Mouse (Mus musculus): ENCODE data around the gene Cyp4f17. TPM values are rescaled to one million over a fixed set of nuclear protein-coding genes. Genes with fewer than 3 reads are reported as not detected.
"Not testable (repeated sequence)": the region's sequence is repeated elsewhere in the genome, so short reads cannot be mapped to it uniquely, and the experiment has no call there.

Cyp4f17 gene
- polyA plus RNA-seq, 1 experiment from 2014 or later = 11.7 TPM

DNA sequence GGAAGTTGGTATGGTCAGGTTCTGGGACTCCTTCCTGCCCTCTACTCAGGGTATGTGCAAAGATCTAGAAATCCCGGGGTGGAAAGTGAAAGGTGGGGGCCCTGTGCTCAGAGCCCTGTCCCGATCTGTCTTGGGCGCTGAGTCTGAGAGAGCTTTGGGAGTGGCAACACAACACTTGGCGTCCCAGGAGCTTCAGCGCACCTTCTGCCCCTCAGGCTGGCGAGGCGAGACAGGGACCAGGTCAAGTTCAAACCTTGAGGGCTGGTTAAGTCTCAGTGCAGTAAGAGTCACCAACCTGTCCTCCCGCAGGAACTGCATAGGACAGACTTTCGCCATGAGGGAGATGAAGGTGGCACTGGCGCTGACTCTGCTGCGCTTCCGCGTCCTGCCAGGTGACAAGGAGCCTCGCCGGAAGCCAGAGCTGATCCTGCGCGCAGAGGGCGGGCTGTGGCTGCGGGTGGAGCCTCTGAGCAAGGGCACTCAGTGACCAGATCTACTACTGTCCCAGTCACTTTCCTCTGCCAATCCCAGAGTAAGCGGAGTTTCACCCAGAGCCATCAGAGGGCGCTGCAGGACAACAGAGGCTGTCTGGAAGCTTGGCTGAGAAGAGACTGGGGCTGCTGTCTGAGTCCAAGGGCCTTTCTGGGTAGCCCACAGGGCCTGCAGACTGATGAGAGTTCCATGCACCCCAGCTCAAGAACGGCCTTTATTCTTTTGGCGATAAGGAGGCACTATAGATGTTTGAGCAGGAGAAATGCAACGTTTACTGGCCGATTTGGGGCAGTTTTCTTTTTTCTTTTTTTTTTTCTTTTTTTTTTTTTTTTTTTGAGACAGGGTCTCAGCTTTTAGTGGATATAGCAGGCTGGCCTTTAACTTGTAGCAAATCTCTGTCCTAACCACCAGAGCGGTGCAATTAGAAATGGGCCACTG, 22.8 kb downstream of the Cyp4f17 start:
- Histone ChIP-seq H3K9me3 (no peaks in the 10 kb centered on the region), H3K4me2 (replicated peaks) (peak overlapping the region; percentile 44), H3K27ac (replicated peaks) (no peak overlapping the region), H3K9ac (replicated peaks) (0 out of 2 replicates have a peak overlapping the region, but pooled peaks have one; percentile 11), H3K4me3 (peak overlapping the region; percentile 12; the same call in 1 of the 2 replicates), H3K27me3 (no peaks in the 10 kb centered on the region), H3K4me1 (peaks cover 6% of the 10 kb centered on the region), H3K36me3 (peaks cover 11% of the 10 kb centered on the region)
- 16% methylated on average over 26 of the region's 26 CpGs for WGBS
- peak; percentile 62 for ATAC-seq (ENCODE audit: low FRiP score, low read depth)

DNA sequence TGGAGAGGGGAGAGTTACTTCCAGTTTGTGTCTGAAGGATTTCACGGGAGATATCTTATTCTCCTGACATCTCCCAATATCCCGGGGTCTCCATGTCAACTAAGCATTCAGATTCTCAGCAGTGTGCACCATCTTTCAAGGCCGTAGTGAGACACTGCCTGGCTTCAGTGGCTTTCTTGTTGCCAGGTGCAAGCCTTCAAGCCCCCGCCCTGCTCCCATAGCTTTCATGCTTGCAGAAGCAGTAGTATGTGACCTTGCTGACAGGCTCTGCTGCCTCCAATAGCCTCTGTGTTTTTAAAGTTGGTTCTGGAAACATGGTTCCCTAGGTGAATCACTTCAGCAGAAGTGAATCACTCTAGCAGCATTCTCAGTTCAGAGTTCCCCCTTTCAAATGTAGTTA, 26.5 kb downstream of the Cyp4f17 start:
- WGBS = 55% methylated on average over 4 of the region's 4 CpGs
- H3K27me3 ChIP-seq; ATAC-seq (ENCODE audit: low FRiP score, low read depth); H3K27ac ChIP-seq (replicated peaks); H3K9me3 ChIP-seq; H3K9ac ChIP-seq (replicated peaks); H3K36me3 ChIP-seq; H3K4me3 ChIP-seq; H3K4me2 ChIP-seq (replicated peaks): not testable (repeated sequence)
- peaks cover 13% of the 10 kb centered on the region for H3K4me1 ChIP-seq

DNA sequence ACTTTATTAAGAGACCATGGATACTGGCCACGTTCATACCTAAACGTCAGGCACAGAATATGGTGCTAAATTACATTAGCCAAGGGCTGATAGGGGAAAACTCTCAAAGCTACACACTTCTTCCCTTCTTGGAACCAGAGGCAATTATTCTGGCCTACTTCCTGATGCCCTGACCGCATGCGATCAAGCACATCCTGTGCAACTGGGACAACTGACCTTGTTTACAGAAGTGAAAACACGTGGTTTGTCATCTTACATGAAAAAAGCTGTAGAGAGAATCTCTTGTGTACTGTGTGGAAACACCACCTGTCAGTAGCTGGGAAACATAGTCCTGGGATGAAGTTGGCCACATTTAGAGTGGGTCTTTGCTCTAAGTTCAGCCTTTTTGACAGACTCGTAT, 28.2 kb downstream of the Cyp4f17 start:
- Histone ChIP-seq H3K36me3 (no peaks in the 10 kb centered on the region), H3K9ac (replicated peaks) (no peak overlapping the region), H3K27me3 (no peaks in the 10 kb centered on the region), H3K4me3 (no peak overlapping the region), H3K4me2 (replicated peaks) (no peak overlapping the region), H3K27ac (replicated peaks) (no peak overlapping the region), H3K4me1 (0 out of 2 replicates have a peak, but pooled peaks cover 7% of the 10 kb centered on the region), H3K9me3 (no peaks in the 10 kb centered on the region)
- 86% methylated on average over 6 of the region's 6 CpGs for WGBS
- no peak for ATAC-seq (ENCODE audit: low FRiP score, low read depth)

DNA sequence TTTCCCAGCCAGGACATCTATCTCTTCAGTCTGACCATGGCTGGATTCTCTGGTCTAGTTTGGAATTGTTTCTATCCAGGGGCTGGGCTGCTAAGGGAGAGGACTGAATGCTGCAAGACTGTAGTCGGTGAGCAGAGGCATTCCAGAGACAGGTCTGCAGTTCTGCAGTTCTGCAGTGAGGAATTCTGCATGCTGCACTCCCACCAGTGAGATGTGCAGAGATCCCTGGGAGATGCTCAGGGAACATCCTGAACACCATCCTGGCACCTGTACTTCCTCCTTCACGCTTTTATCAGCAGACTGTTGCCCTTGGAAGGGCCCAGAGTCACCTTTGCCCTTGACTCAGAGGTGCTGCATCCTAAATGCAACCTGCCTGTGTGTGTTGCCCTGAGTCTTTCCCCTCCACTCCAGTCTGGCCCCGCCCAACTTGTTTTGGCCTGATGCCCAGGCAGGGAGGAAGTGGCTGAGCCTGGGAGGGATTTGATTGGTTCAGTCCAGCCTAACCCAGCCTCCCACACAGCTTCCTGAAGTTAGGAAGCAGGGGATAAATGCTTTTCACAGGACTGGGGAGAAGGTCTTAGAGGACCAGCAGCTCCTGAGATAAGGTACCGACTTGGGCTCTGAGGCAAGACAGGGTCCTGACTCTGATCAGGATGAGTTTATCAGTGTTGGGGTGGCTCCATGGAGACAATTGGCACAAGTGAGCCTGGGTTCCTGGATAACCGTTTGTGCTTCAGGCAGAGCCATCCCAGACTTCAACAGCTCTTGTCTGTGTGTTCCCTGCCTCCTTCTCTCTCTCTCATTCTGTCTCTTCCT, 30.4 kb downstream of the Cyp4f17 start, which contains the start of gene Cyp4f16:
Gene Cyp4f16 (plus strand): TSS at position 508 of the 816 bp plus-strand sequence.
- H3K4me1 ChIP-seq; H3K36me3 ChIP-seq; H3K9me3 ChIP-seq; H3K27me3 ChIP-seq; H3K27ac ChIP-seq (replicated peaks): not testable (repeated sequence)
- Histone ChIP-seq H3K4me3 (peak within 1 kb of the TSS; percentile 41), H3K9ac (replicated peaks) (peak within 1 kb of the TSS; percentile 43), H3K4me2 (replicated peaks) (peak within 1 kb of the TSS; percentile 50)
- peak; percentile 91 for ATAC-seq (ENCODE audit: low FRiP score, low read depth)
- 12% methylated on average over 5 of the region's 5 CpGs for WGBS

DNA sequence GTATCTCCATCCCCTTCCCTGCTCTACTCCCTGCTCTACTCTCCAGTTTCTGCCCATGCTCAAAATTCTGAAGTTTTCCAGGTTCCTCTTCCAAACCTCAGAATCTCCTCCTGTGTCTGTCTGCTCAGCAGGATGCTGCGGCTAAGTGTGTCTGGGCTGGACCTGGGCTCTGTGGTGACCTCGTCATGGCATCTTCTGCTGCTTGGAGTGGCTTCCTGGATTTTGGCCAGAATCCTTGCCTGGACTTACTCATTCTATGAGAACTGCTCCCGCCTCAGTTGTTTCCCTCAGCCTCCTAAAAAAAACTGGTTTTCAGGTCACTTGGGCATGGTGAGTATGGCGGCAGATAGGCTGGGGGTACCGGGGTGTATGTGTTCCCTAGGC, 31.0 kb downstream of the Cyp4f17 start:
- H3K4me1 ChIP-seq = 0 out of 2 replicates have a peak, but pooled peaks cover 7% of the 10 kb centered on the region
- H3K36me3 ChIP-seq = no peaks in the 10 kb centered on the region
- no peak overlapping the region for H3K27ac ChIP-seq (replicated peaks)
- ATAC-seq (ENCODE audit: low FRiP score, low read depth) = no peak
- H3K4me3 ChIP-seq = peak overlapping the region; percentile 41
- no peaks in the 10 kb centered on the region for H3K9me3 ChIP-seq
- H3K9ac ChIP-seq (replicated peaks) = peak overlapping the region; percentile 43
- H3K4me2 ChIP-seq (replicated peaks) = peak overlapping the region; percentile 50
- WGBS = 66% methylated on average over 5 of the region's 5 CpGs
- H3K27me3 ChIP-seq = no peaks in the 10 kb centered on the region

DNA sequence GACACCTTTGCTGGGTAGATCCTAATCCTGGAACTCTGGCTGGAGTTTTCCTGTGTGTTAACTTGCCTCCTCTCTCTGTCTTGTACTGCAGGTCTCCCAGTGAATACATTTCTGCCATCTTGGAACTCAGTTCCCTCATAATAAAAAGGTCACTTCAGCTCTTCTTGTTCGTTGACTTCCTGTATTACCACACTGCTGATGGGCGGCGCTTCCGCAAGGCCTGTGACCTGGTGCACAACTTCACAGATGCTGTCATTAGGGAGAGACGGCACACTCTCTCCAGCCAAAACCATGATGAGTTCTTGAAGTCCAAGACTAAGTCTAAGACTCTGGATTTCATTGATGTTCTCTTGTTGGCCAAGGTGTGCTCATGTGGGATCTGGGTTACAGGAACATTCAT, 38.9 kb downstream of the Cyp4f17 start:
- WGBS = 93% methylated on average over 5 of the region's 5 CpGs
- H3K4me2 ChIP-seq (replicated peaks) = not testable (repeated sequence)

DNA sequence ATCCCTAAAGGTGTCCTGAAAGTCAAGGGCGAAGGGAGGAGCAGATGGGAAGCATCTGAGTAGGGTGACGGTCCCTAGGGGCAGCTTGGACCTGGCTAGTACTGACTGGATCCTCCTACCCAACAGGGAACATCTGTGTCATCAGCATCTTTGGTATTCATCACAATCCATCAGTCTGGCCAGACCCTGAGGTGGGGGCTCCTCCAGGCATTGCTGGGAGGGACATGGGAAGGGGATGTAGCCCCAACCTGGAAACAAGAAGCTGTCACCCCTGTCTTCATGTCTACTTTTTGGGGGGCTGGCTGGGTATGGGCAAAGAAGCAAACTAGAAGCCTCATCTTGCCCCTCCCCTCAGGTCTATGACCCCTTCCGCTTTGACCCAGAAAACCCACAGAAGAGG, 44.5 kb downstream of the Cyp4f17 start:
- 83% methylated on average over 3 of the region's 3 CpGs for WGBS
- not testable (repeated sequence) for H3K36me3 ChIP-seq; H3K27ac ChIP-seq (replicated peaks); H3K4me1 ChIP-seq; H3K27me3 ChIP-seq; H3K9me3 ChIP-seq
- Histone ChIP-seq H3K4me2 (replicated peaks) (peak overlapping the region; percentile 62), H3K9ac (replicated peaks) (peak overlapping the region; percentile 56; the same call in 1 of the 2 replicates), H3K4me3 (peak overlapping the region; percentile 44)
- peak; percentile 42 for ATAC-seq (ENCODE audit: low FRiP score, low read depth)

More for the DNA sequence above, 38.9 kb downstream of the Cyp4f17 start:
- H3K4me1 ChIP-seq; H3K27me3 ChIP-seq; H3K27ac ChIP-seq (replicated peaks); ATAC-seq (ENCODE audit: low FRiP score, low read depth); H3K4me3 ChIP-seq; H3K36me3 ChIP-seq; H3K9me3 ChIP-seq; H3K9ac ChIP-seq (replicated peaks): not testable (repeated sequence)

DNA sequence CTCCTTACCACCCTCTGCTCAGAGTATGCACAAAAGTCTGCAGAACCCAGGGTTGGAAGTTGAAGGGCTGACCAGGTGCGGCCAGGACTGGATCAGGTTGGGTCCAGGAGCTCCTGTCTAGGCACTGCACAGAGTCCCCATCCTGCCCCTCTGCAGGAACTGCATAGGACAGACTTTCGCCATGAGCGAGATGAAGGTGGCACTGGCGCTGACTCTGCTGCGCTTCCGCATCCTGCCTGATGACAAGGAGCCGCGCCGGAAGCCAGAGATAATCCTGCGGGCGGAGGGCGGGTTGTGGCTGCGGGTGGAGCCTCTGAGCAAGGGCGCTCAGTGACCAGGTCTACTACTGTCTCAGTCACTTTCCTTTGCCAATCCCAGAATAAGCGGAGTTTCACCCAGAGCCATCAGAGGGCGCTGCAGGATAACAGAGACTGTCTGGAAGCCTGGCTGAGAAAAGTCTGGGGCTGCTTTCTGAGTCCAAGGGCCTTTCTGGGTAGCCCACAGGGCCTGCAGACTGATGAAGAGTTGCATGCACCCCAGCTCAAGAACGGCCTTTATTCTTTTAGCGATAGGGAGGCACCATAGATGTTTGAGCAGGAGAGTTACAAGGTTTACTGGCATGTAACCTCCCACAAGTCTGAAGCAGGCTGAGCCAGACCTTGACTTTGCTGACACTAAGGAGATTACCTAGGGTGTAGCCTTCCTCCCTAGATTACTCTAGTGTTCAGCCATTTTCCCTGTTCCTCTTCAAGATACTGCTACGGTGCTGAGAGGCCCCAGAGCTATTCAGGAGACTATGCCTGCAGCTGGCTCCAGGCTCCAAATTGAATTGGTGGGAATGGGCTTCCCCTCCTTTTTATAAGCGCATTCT, 45.3 kb downstream of the Cyp4f17 start:
- H3K27me3 ChIP-seq = no peaks in the 10 kb centered on the region
- peak; percentile 93 for ATAC-seq (ENCODE audit: low FRiP score, low read depth)
- peak overlapping the region; percentile 44 for H3K4me3 ChIP-seq
- H3K9me3 ChIP-seq = no peaks in the 10 kb centered on the region
- peak overlapping the region; percentile 62 for H3K4me2 ChIP-seq (replicated peaks)
- 0 out of 2 replicates have a peak, but pooled peaks cover 10% of the 10 kb centered on the region for H3K4me1 ChIP-seq
- no peaks in the 10 kb centered on the region for H3K36me3 ChIP-seq
- H3K27ac ChIP-seq (replicated peaks) = no peak overlapping the region
- H3K9ac ChIP-seq (replicated peaks) = peak overlapping the region; percentile 56
- 11% methylated on average over 20 of the region's 20 CpGs for WGBS

DNA sequence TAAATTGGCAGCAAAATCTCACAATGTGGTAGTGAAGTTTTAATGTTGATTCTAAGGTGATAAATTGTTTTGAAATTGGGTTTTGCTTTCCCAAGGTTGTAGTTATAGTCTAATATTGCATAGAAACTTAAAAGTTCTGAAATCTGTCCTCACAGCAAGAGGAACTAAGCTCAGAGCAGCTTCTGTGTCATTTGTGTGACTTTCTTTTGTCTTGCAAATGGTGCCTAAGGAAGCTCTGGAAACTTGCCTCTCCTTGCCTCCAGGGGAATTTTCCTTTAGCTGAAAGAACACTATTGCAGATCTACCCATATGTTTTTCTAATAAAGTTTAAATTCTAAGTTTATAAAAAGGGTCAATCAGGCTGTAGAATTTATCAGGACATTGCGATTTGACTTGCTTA, 47.2 kb downstream of the Cyp4f17 start:
- WGBS = 41% methylated on average over 1 of the region's 1 CpGs
- not testable (repeated sequence) for ATAC-seq (ENCODE audit: low FRiP score, low read depth)

DNA sequence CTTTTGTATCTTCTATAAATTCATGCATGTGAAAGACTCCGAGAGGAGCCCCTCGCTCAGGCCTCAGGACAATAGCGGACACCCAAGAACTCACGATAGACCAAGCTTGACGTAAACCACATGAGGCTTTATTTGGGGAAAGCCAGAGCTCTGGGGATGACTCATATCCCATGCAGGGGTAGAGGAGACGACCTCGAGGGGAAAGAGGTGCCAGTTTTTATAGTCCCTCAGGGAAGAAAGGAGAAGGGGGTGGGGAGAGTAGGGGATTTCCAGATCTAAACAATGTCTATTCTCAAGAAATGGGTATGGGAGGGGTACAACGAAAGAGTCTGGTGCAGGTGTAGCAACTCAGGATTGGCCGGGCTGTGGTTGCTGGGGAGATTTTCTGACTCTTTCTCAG, 48.5 kb downstream of the Cyp4f17 start:
- not testable (repeated sequence) for H3K9ac ChIP-seq (replicated peaks); H3K27ac ChIP-seq (replicated peaks); H3K4me3 ChIP-seq; H3K4me1 ChIP-seq; H3K27me3 ChIP-seq; H3K4me2 ChIP-seq (replicated peaks); ATAC-seq (ENCODE audit: low FRiP score, low read depth); H3K36me3 ChIP-seq; H3K9me3 ChIP-seq
- WGBS = 83% methylated on average over 9 of the region's 9 CpGs

More for the DNA sequence above, 47.2 kb downstream of the Cyp4f17 start:
- H3K27me3 ChIP-seq; H3K4me1 ChIP-seq; H3K4me2 ChIP-seq (replicated peaks); H3K36me3 ChIP-seq; H3K9ac ChIP-seq (replicated peaks); H3K4me3 ChIP-seq; H3K9me3 ChIP-seq; H3K27ac ChIP-seq (replicated peaks): not testable (repeated sequence)

DNA sequence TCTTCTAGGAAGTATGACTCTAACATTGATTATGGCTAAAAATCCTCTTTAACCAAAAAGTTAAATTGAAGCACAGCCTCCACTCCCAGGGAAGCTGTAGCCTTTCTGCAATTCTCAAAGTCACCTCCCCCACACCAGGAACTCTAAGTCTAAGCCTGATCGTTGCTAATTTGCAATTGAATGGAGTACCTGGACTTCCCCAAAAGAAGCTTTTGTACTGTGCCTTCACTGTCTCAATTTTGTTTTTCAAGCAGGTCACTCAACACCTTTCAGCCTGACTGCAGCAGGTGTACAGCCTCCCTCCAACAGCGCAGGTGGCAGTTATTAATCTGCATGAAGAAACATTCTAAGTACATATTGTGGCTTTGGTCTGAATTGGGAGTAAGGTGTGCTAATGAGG, 57.5 kb downstream of the Cyp4f17 start:
- not testable (repeated sequence) for H3K9me3 ChIP-seq; H3K4me2 ChIP-seq (replicated peaks); H3K36me3 ChIP-seq; H3K9ac ChIP-seq (replicated peaks); H3K4me1 ChIP-seq; H3K27me3 ChIP-seq; ATAC-seq (ENCODE audit: low FRiP score, low read depth); H3K4me3 ChIP-seq; H3K27ac ChIP-seq (replicated peaks)
- 79% methylated on average over 2 of the region's 2 CpGs for WGBS

All from midbrain, embryonic 12.5 days (tissue).